Mouse (Mus musculus) heart, embryonic 11.5 days (tissue): ENCODE measurements around the gene Vsir. TPM values are rescaled to one million over a fixed set of nuclear protein-coding genes. Genes with fewer than 3 reads are reported as not detected.

ENCODE experiments used
- ATAC-seq: fragments of 200-750 bp; cut with Nextera tagmentation; replicated peaks from 2 replicates; pipeline ENCODE4 v1.8.0; 2017; ENCODE audit warnings: moderate library complexity; ENCODE audit not compliant: insufficient number of reproducible peaks, low FRiP score, low TSS enrichment
- H3K27ac ChIP-seq: fragments of 300-500 bp; sonication (generic); 2 replicates; pipeline ENCODE4 v1.5.1; 2014; ENCODE audit warnings: mild to moderate bottlenecking, low read depth, low read length
- H3K27me3 ChIP-seq: fragments of 300-500 bp; sonication (generic); 2 replicates; pipeline ENCODE4 v1.6.1; 2014; ENCODE audit warnings: mild to moderate bottlenecking, low read length, mixed read lengths; ENCODE audit not compliant: control insufficient read depth, insufficient read depth
- H3K36me3 ChIP-seq: fragments of 300-500 bp; sonication (generic); 2 replicates; pipeline ENCODE4 v1.6.1; 2014; ENCODE audit warnings: mild to moderate bottlenecking, low read length, moderate library complexity, mixed read lengths; ENCODE audit not compliant: control insufficient read depth, insufficient read depth
- H3K4me1 ChIP-seq: fragments of 300-500 bp; sonication (generic); 2 replicates; pipeline ENCODE4 v1.6.1; 2014; ENCODE audit warnings: low read length; ENCODE audit not compliant: control insufficient read depth, insufficient read depth
- H3K4me2 ChIP-seq: fragments of 300-500 bp; sonication (generic); 2 replicates; pipeline ENCODE4 v1.6.1; 2014; ENCODE audit warnings: mild to moderate bottlenecking, moderate library complexity
- H3K4me3 ChIP-seq: fragments of 300-500 bp; sonication (generic); 2 replicates; pipeline ENCODE4 v1.5.1; 2014; ENCODE audit warnings: low read depth, low read length
- H3K9ac ChIP-seq: fragments of 300-500 bp; sonication (generic); 2 replicates; pipeline ENCODE4 v1.6.1; 2014; ENCODE audit warnings: mild to moderate bottlenecking, low read depth, low read length, moderate library complexity
- H3K9me3 ChIP-seq: fragments of 300-500 bp; sonication (generic); replicated peaks from 2 replicates; pipeline ENCODE4 v1.6.1; 2016; ENCODE audit warnings: low read length; ENCODE audit not compliant: control insufficient read depth
- WGBS: fragments of 180-500 bp; shearing (Covaris S2); extraction: QIAGEN DNeasy Blood & Tissue Kit; methylation state at CpG from one replicate; pipeline ENCODE4 v1.1.7; 2014; ENCODE audit not compliant: insufficient replicate concordance; 5-methylcytosine and 5-hydroxymethylcytosine counted together
- polyA plus RNA-seq: library from polyadenylated mRNA; unstranded; fragments of >200 nt; fragmentation: Nextera tagmentation; extraction: Ambion mirVana; gene quantifications from 2 replicates; pipeline ENCODE4 v1.2.1, GENCODE M21; 2014

The Vsir gene
- polyA plus RNA-seq, 1 experiment from 2014 or later, result 1.9 TPM

GRCm38 (mm10) chr10:60357901-60358300 lies 11.2 kb downstream of the Vsir start:
- no peaks in the 10 kb centered on the region for H3K27me3 ChIP-seq
- H3K4me2 ChIP-seq, result no peak overlapping the region
- no peak for ATAC-seq
- no peak overlapping the region for H3K4me3 ChIP-seq
- H3K36me3 ChIP-seq, result no peaks in the 10 kb centered on the region
- peaks cover 11% of the 10 kb centered on the region for H3K4me1 ChIP-seq
- 90% methylated on average over 14 of the region's 14 CpGs for WGBS
- H3K27ac ChIP-seq, result no peak overlapping the region
- H3K9ac ChIP-seq, result no peak overlapping the region
- H3K9me3 ChIP-seq, result no peaks in the 10 kb centered on the region

- Histone ChIP-seq H3K4me1 (peaks cover 10% of the 10 kb centered on the region), H3K9ac (no peak overlapping the region), H3K4me2 (no peak overlapping the region), H3K36me3 (no peaks in the 10 kb centered on the region), H3K27ac (no peak overlapping the region), H3K4me3 (no peak overlapping the region), H3K27me3 (no peaks in the 10 kb centered on the region), H3K9me3 (no peaks in the 10 kb centered on the region)
- WGBS, result 43% methylated on average over 4 of the region's 4 CpGs
- no peak for ATAC-seq
Measured at GRCm38 (mm10) chr10:60358776-60359175, 12.1 kb downstream of the Vsir start.

GRCm38 (mm10) chr10:60361615-60362309 lies 15.1 kb downstream of the Vsir start:
- Histone ChIP-seq H3K27me3 (no peaks in the 10 kb centered on the region), H3K9me3 (no peaks in the 10 kb centered on the region), H3K27ac (no peak overlapping the region), H3K36me3 (no peaks in the 10 kb centered on the region), H3K9ac (no peak overlapping the region), H3K4me3 (no peak overlapping the region), H3K4me1 (peaks cover 9% of the 10 kb centered on the region; the same call in 1 of the 2 replicates), H3K4me2 (no peak overlapping the region)
- no peak for ATAC-seq
- WGBS, result 73% methylated on average over 12 of the region's 12 CpGs

- Histone ChIP-seq H3K9me3 (no peaks in the 10 kb centered on the region), H3K4me2 (no peak overlapping the region), H3K27ac (no peak overlapping the region), H3K27me3 (no peaks in the 10 kb centered on the region), H3K4me3 (no peak overlapping the region), H3K36me3 (no peaks in the 10 kb centered on the region), H3K4me1 (peaks cover 9% of the 10 kb centered on the region; the same call in 1 of the 2 replicates), H3K9ac (no peak overlapping the region)
- 65% methylated on average over 2 of the region's 2 CpGs for WGBS
- ATAC-seq, result no peak
Measured at GRCm38 (mm10) chr10:60362310-60362628, 15.6 kb downstream of the Vsir start.

GRCm38 (mm10) chr10:60363426-60363825 lies 16.8 kb downstream of the Vsir start:
- Histone ChIP-seq H3K27ac (no peak overlapping the region), H3K27me3 (no peaks in the 10 kb centered on the region), H3K36me3 (no peaks in the 10 kb centered on the region), H3K4me2 (no peak overlapping the region), H3K9me3 (no peaks in the 10 kb centered on the region), H3K4me1 (peaks cover 9% of the 10 kb centered on the region; the same call in 1 of the 2 replicates), H3K9ac (no peak overlapping the region), H3K4me3 (no peak overlapping the region)
- ATAC-seq, result no peak
- 68% methylated on average over 6 of the region's 6 CpGs for WGBS

- Histone ChIP-seq H3K9ac (no peak overlapping the region), H3K9me3 (no peaks in the 10 kb centered on the region), H3K4me2 (no peak overlapping the region), H3K27ac (no peak overlapping the region), H3K4me3 (no peak overlapping the region), H3K4me1 (peaks cover 12% of the 10 kb centered on the region; the same call in 1 of the 2 replicates), H3K27me3 (no peaks in the 10 kb centered on the region), H3K36me3 (no peaks in the 10 kb centered on the region)
- no peak for ATAC-seq
- 78% methylated on average over 2 of the region's 2 CpGs for WGBS
Measured at GRCm38 (mm10) chr10:60367145-60367544, 20.5 kb downstream of the Vsir start.

GRCm38 (mm10) chr10:60367904-60368303 lies 21.3 kb downstream of the Vsir start:
- 63% methylated on average over 4 of the region's 4 CpGs for WGBS
- Histone ChIP-seq H3K4me2 (no peak overlapping the region), H3K27me3 (no peaks in the 10 kb centered on the region), H3K36me3 (no peaks in the 10 kb centered on the region), H3K9me3 (no peaks in the 10 kb centered on the region), H3K4me3 (no peak overlapping the region), H3K27ac (no peak overlapping the region), H3K9ac (no peak overlapping the region), H3K4me1 (peaks cover 12% of the 10 kb centered on the region; the same call in 1 of the 2 replicates)
- no peak for ATAC-seq

GRCm38 (mm10) chr10:60369405-60369804 lies 22.8 kb downstream of the Vsir start:
- no peak for ATAC-seq
- H3K9me3 ChIP-seq, result no peaks in the 10 kb centered on the region
- WGBS, result 79% methylated on average over 6 of the region's 6 CpGs

GRCm38 (mm10) chr10:60370098-60370497 lies 23.4 kb downstream of the Vsir start:
- no peak overlapping the region for H3K4me3 ChIP-seq
- no peak overlapping the region for H3K27ac ChIP-seq
- H3K4me1 ChIP-seq, result peaks cover 14% of the 10 kb centered on the region
- H3K4me2 ChIP-seq, result no peak overlapping the region
- 71% methylated on average over 2 of the region's 2 CpGs for WGBS
- no peak for ATAC-seq
- no peaks in the 10 kb centered on the region for H3K27me3 ChIP-seq
- no peaks in the 10 kb centered on the region for H3K36me3 ChIP-seq
- H3K9ac ChIP-seq, result no peak overlapping the region
- H3K9me3 ChIP-seq, result no peaks in the 10 kb centered on the region

More at GRCm38 (mm10) chr10:60369405-60369804, 22.8 kb downstream of the Vsir start:
- Histone ChIP-seq H3K27me3 (no peaks in the 10 kb centered on the region), H3K4me3 (no peak overlapping the region), H3K9ac (no peak overlapping the region), H3K27ac (no peak overlapping the region), H3K4me1 (peaks cover 19% of the 10 kb centered on the region), H3K4me2 (no peak overlapping the region), H3K36me3 (no peaks in the 10 kb centered on the region)
